Mouse (Mus musculus): Measurements from ENCODE around the gene Trpc1.

Trpc1 gene

DNA sequence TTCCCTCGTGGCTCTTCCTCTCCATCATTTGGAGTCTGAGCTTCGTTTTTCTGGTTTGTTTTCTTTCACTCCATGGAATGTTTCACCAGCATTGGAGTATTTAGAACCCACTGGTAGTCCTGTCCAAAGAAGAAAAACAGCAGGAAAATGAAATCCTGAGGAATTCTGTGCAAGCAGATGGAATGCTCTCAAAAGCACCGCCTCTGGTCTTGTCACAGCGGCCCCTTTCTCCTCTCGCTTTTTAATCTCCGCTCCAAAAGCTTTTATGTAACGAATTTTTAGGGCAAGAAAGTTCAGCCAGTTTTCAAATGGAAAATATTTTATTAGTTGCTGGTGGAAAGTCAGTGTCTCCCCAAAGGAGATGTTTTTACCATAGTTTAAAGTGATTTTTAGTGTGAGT lies 70.2 kb downstream of the Trpc1 start:
- TF ChIP-seq GATA4 (IDR thresholded peaks at IDR 0.05; ENCODE audit: insufficient replicate concordance, low read length) = no peak

DNA sequence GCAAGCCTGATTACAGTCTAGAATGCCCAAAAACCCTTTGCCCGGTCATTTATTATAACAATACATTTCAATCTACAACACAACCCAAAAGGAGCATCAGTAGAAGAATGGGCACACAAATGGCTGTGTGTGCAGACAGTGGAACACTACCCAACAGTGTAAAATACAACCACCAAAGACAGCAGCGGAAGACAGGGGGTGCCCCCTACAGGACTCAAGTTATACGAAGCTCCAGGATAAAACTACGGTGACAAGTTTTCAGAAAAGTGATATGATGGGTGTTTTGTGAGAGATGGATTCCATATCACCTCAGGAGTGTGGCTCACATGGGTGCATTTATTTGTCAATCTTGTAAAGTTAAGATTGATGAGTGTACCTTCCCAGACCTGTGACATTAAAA lies 74.2 kb downstream of the Trpc1 start:
- no peak for TF ChIP-seq GATA4 (IDR thresholded peaks at IDR 0.05; ENCODE audit: insufficient replicate concordance, low read length)

DNA sequence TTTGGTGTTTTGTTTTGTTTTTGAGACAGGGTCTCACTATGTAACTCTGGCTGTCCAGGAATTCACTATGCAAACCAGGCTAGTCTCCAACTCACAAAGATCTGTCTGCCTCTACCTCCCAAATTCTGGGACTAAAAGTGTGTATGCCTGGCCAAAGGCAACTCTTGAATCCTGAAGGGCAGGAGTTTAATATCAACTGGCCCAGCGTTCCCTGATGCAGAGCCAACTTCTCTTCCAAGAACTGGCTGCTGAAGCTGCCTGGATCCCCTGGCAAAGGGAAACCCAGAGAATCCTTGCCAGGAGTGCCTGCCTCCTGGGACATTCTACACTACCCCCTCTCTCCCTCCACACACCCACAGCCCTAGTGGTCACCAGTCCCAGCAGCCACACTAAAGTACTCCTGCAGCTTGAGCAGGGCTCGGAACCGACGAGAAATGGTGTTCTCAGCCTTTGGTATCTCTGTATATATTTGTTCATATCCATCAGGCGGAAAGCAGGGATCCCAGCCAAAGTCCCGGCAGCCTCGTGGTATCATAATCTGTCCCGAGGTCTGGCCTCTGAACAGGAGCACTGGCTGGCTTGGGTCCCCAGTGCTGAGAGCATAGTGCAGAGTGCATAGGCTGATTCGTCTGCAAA lies 75.0 kb downstream of the Trpc1 start:
- TF ChIP-seq GATA4 (IDR thresholded peaks at IDR 0.05; ENCODE audit: insufficient replicate concordance, low read length) = no peak

DNA sequence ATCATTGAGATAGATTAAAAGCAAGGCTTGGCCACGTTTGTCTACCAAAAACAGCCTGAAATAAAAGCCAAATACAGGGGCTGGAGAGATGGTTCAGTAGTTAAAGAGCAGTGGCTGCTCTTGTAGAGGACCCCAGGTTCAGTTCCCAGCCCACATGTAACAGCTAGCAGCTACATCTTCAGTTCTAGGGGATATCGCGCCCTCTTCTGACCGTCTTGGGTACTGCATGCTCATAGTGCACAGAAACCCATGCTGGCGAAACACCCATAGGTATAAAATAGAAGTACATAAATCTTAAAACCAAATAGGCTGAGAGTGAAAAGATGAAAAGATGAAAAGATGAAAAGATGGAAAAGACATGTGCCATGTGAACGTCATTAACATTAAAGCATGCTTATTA lies 77.4 kb downstream of the Trpc1 start:
- TF ChIP-seq GATA4 (IDR thresholded peaks at IDR 0.05; ENCODE audit: insufficient replicate concordance, low read length) = no peak

DNA sequence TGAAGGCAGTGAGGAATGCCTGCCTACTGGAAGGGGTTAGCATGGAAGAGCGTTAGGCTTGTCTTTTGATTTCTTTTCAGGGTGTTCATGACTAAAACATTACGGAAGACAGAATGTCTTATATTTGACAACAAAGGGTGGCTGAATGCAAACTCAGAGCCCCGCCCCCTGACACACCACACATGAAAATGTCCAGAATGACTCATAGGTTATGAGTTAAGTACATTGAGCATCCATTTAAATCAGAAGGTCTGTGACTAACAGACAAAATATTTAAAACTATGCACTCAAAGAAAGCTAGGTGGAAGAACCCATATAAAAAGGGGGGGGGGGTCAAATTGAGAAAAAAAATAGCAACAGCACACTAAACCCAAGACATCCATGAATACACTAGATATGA lies 77.8 kb downstream of the Trpc1 start:
- TF ChIP-seq GATA4 (IDR thresholded peaks at IDR 0.05; ENCODE audit: insufficient replicate concordance, low read length) = no peak

DNA sequence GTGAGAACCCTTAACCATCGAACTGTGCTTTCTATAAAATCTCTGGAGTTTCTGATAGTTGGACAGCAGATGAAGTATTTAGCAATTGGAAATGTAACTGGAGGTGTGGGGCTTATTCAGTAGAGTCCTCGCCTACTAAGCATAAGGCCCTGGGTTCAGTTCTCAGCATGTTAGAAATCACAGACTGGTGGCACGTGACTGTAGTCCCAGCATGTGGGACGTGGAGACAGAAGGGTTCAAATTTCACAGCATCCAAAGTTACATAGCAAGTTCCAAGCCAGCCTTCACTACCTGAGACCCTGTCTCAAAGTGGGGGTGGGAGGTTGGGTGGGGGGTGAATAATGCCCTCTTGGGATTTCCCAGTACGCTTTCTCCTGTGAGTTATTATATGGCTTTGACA lies 81.9 kb downstream of the Trpc1 start:
- TF ChIP-seq GATA4 (IDR thresholded peaks at IDR 0.05; ENCODE audit: insufficient replicate concordance, low read length) = no peak

DNA sequence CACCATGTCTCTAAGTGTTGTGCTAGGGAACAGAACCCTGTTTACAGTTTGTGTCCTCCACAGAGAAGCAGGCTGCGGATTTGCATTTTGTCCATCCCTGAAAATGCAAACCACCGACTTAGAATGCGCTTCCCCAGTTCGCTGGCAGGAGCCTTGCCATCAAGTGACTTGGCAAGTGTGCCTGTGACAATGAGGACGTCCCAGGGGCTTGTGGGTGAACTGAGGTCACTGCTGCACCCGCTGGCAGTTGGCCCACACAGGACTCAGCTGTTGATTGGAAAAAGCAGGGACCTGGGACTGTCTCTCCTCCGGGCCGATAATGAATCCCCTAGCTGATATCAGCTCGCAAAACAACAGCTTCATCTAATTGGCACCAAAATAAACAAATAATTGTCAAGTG lies 82.3 kb downstream of the Trpc1 start:
- TF ChIP-seq GATA4 (IDR thresholded peaks at IDR 0.05; ENCODE audit: insufficient replicate concordance, low read length) = no peak

DNA sequence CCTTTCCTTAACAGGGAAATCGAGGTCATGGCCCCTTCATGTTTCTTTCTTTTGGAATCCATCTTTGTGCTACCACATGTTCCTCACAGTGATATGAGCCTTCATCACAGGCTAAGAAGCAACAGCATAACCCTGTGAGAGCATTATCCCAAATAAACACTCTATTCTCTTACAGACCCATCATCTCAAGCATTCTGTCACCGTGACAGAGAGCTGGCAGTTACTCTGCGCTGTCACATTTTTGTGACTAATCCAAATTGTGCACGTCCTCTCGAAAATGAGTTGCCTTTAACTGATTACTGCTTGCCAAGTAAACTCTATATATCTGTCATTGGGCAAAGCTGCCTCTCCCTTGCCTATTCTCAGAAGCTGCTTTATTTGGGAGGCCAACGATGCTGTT lies 84.3 kb downstream of the Trpc1 start:
- no peak for TF ChIP-seq GATA4 (IDR thresholded peaks at IDR 0.05; ENCODE audit: insufficient replicate concordance, low read length)

DNA sequence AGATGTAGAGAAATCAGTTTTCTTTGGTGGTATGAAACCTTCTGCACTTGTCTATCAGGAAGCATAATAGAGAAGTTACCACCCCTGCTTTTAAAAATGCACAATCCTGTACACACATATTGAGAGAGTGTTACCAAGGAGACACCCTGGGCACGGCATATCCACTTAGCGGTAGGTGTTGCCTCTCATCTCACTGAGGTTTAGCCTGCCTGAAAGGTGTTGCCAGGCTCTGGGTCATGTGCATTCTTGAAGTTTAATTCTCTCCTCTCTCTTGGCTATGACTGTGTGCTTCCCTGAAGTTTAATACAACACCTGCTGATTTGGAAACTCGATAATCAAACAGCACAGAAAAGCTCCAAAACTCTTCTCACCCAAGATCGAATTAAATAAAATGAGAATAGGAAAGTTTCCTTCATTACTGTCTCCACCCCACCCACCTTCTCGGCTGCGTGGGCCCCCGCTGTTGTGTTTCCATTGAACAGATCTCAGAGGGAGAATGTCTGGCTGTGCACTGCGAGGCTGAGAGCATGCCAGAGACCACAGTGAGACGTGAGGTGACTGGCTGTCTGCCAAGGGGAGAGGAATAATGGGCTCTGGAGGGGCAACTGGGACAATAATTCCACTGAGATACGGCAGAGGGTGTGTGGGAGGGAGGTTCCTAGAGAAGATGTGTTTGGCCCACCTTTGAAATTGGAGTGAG lies 85.7 kb downstream of the Trpc1 start:
- no peak for TF ChIP-seq GATA4 (IDR thresholded peaks at IDR 0.05; ENCODE audit: insufficient replicate concordance, low read length)

DNA sequence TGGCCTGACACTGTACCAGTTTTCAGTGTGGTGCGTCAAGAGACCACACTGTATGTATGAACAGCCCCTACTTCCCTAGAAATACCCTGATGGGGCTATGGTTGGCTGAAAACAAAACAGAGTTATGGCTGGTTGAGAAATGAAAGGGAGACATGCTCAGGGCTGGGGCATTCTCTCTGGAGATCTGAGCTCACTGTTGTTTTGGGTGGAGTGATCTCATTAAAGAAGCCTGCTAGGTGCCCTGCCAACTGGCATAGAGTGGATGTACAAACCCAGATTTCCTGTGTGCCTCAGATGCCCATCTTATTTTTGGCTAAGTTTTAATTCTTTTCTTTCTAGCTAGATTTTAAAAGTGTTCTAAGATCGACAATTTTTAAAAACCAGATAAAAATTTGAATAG lies 92.2 kb downstream of the Trpc1 start:
- TF ChIP-seq GATA4 (IDR thresholded peaks at IDR 0.05; ENCODE audit: insufficient replicate concordance, low read length) = no peak

All from liver, adult (tissue).